Mouse (Mus musculus) intestine, embryonic 14.5 days (tissue): ENCODE measurements at regions not wholly inside any gene's neighbourhood (a gene's known extent, or its start where the extent isn't known, plus 50 kb on each side); places are given as distances from the start of the nearest gene placed in this dataset.

ENCODE experiments used
- ATAC-seq: fragments of 200-750 bp; cut with Nextera tagmentation; replicated peaks from 2 replicates; pipeline ENCODE4 v1.8.0; 2017; ENCODE audit warnings: low read depth, moderate number of reproducible peaks, moderate TSS enrichment, moderate library complexity; ENCODE audit not compliant: low FRiP score, low TSS enrichment
- DNase-seq: peaks from one replicate; pipeline ENCODE4 v3.0.0-alpha.2; 2018; ENCODE audit warnings: low spot score
- H3K27ac ChIP-seq: fragments of 300-500 bp; sonication (generic); 2 replicates; pipeline ENCODE4 v1.5.1; 2014; ENCODE audit warnings: low read depth, mild to moderate bottlenecking, control low read depth
- H3K27me3 ChIP-seq: fragments of 300-500 bp; sonication (generic); replicated peaks from 2 replicates; pipeline ENCODE4 v1.6.1; 2014; ENCODE audit warnings: low read length, control low read depth; ENCODE audit not compliant: control insufficient read depth, insufficient read depth
- H3K36me3 ChIP-seq: fragments of 300-500 bp; sonication (generic); 2 replicates; pipeline ENCODE4 v1.6.1; 2014; ENCODE audit warnings: low read length, control low read depth; ENCODE audit not compliant: control insufficient read depth, insufficient read depth
- H3K4me1 ChIP-seq: fragments of 300-500 bp; sonication (generic); replicated peaks from 2 replicates; pipeline ENCODE4 v1.6.1; 2014; ENCODE audit warnings: low read length, control low read depth, mixed read lengths; ENCODE audit not compliant: control insufficient read depth, insufficient read depth
- H3K4me2 ChIP-seq: fragments of 300-500 bp; sonication (generic); 2 replicates; pipeline ENCODE4 v1.6.1; 2014; ENCODE audit warnings: low read length
- H3K4me3 ChIP-seq: fragments of 300-500 bp; sonication (generic); 2 replicates; pipeline ENCODE4 v1.5.1; 2014; ENCODE audit warnings: low read depth, low read length, control low read depth, mixed read lengths
- H3K9ac ChIP-seq: fragments of 300-500 bp; sonication (generic); 2 replicates; pipeline ENCODE4 v1.6.1; 2014; ENCODE audit warnings: mild to moderate bottlenecking, low read length
- H3K9me3 ChIP-seq: fragments of 300-500 bp; sonication (generic); 2 replicates; pipeline ENCODE4 v1.6.1; 2016; ENCODE audit warnings: low read length, control low read depth; ENCODE audit not compliant: control insufficient read depth
- whole genome bisulfite sequencing: fragments of 180-500 bp; shearing (Covaris S2); extraction: QIAGEN DNeasy Blood & Tissue Kit; methylation state at CpG from one replicate; pipeline ENCODE4 v1.1.7; 2014; 5-methylcytosine and 5-hydroxymethylcytosine counted together

- H3K9ac ChIP-seq = no peak overlapping the region
- H3K9me3 ChIP-seq = no peaks in the 10 kb centered on the region
- 62% methylated on average over 6 of the region's 6 CpGs for WGBS
- H3K4me2 ChIP-seq = no peak overlapping the region
- DNase-seq = no peak
- H3K4me1 ChIP-seq = no peaks in the 10 kb centered on the region
- ATAC-seq = no peak
- H3K4me3 ChIP-seq = no peak overlapping the region
- H3K36me3 ChIP-seq = no peaks in the 10 kb centered on the region
- no peak overlapping the region for H3K27ac ChIP-seq
- no peaks in the 10 kb centered on the region for H3K27me3 ChIP-seq
Measured at GRCm38 (mm10) chr2:107994831-107995230, 704.4 kb downstream of the Kcna4 start.

DNA sequence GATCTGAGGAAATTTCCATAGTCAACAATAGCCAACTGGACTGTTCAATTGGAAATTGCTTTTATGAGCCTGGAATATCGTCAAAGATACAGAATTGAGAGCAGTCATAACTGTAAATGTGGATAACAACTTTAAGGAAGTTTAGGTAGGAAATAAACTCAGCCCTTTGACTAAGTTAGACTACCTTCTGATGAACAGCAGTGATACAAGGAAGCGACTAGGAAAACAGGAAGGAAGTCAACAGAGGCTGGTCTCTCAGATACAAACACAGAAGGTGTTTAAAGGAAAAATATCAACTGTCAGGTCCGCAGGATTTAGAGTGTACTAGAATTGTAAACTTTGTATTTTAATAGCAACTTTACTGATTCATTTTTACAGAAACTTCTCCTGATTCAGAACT, 721.1 kb downstream of the Kcna4 start:
- Histone ChIP-seq H3K4me3 (no peak overlapping the region), H3K9ac (no peak overlapping the region), H3K27me3 (no peaks in the 10 kb centered on the region), H3K9me3 (no peaks in the 10 kb centered on the region), H3K36me3 (no peaks in the 10 kb centered on the region), H3K4me1 (no peaks in the 10 kb centered on the region), H3K27ac (no peak overlapping the region), H3K4me2 (no peak overlapping the region)
- WGBS = 90% methylated on average over 3 of the region's 3 CpGs
- no peak for DNase-seq
- ATAC-seq = no peak

DNA sequence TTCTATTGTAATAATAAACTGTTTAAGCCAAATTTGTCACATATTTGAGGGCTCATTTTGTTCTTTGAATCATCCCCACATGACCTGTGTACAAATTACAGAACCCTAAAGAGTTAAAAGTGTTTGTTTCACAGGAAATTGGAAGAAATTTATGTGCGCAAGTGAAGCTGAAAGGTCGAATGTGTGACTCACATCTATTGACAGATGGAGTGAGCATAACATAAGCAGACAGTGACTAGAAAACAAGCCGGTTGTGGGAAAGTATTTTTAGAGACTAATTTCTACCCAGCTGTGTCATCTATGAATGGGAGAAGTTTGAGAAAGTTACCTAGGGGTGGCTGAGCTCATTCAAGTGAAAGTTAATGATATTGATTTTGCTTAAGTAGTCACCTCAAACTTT, 732.8 kb downstream of the Kcna4 start:
- Histone ChIP-seq H3K9me3 (no peaks in the 10 kb centered on the region), H3K27me3 (no peaks in the 10 kb centered on the region), H3K27ac (no peak overlapping the region), H3K9ac (no peak overlapping the region), H3K36me3 (no peaks in the 10 kb centered on the region), H3K4me2 (no peak overlapping the region), H3K4me3 (no peak overlapping the region), H3K4me1 (no peaks in the 10 kb centered on the region)
- WGBS = 55% methylated on average over 3 of the region's 3 CpGs
- ATAC-seq (no peak), DNase-seq (no peak)

- no peak overlapping the region for H3K27ac ChIP-seq
- 89% methylated on average over 2 of the region's 2 CpGs for WGBS
- no peak overlapping the region for H3K4me2 ChIP-seq
- no peaks in the 10 kb centered on the region for H3K9me3 ChIP-seq
- no peaks in the 10 kb centered on the region for H3K36me3 ChIP-seq
- H3K9ac ChIP-seq = no peak overlapping the region
- H3K27me3 ChIP-seq = no peaks in the 10 kb centered on the region
- no peak overlapping the region for H3K4me3 ChIP-seq
- no peak for DNase-seq
- no peak for ATAC-seq
- no peaks in the 10 kb centered on the region for H3K4me1 ChIP-seq
Measured at GRCm38 (mm10) chr2:108030657-108031056, 740.2 kb downstream of the Kcna4 start.

DNA sequence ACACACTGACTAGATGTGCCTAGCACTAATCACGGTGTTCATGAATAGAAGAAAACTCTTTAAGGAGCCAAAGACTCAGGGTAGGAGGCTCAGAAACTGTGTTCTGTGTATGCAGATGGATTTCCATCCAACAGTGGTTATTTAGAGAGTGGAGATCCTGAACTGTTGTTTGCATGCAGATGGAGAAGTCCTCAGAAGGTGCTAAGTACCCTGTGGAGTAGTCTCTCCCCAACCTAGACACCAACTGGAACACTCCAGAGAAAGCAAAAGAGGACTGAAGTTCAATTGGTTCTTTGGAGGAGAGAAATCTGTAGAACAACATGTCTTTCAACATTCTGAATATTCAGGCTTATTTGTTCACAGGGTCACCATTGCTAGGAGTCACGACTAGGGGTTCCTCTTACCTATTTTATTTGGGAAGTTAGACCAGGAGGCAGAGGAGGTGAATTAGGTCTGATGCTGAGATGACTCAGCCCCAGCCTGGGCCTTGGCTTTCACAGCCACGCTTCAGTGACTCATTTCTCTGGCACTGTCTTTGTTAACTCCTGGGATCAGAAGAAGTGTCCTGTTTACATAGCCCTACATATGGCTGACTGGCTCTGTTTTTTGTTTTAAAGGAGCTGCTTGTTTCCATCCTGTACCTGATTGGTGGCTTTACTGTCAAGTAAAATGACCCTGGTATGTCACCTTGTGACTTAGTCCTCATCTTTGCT, 742.0 kb downstream of the Kcna4 start:
- no peaks in the 10 kb centered on the region for H3K27me3 ChIP-seq
- no peak overlapping the region for H3K9ac ChIP-seq
- H3K27ac ChIP-seq = no peak overlapping the region
- H3K4me2 ChIP-seq = no peak overlapping the region
- no peaks in the 10 kb centered on the region for H3K9me3 ChIP-seq
- no peak for ATAC-seq
- no peaks in the 10 kb centered on the region for H3K36me3 ChIP-seq
- no peak overlapping the region for H3K4me3 ChIP-seq
- WGBS = 52% methylated on average over 3 of the region's 3 CpGs
- no peak for DNase-seq
- H3K4me1 ChIP-seq = no peaks in the 10 kb centered on the region

DNA sequence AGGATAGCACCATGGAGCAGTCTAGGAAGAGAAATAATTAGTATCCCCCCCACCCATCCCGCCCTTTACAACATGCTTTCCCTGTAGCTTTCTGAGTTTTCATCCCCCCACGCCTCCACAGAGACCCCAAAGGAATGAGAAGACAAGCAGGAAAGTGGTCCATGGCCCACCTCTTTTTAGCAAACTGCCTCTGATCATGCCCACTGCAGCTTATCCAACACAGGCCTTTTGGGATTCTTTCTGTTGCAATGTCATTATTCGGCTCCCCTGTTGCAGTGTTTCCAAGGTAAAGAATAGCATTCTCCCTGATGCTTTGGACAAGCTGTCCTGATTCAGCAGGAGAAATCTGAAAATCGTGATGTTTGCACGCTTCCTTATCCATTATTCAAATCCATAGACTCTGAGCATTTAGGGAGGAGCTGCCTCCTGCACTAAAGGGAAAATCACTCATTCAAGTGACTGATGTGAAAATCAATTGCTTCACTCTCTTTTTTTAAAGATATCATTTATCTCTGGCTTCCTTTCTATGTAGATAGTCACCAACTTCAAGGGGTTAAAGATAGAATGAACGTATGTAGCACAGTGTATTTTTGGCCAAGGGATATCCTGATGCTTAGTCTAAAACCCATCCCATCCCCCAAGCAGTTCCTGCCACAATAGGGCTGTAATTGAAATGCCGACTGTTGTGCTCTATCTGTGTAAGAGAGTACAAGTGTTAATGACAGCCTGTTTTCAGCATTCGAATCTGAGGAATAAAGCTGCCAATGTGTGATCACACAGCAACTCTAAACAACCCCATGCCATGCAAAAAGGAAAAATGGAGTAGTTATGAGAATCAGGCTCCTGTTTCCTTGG, 743.1 kb downstream of the Kcna4 start:
- Histone ChIP-seq H3K9ac (no peak overlapping the region), H3K27me3 (no peaks in the 10 kb centered on the region), H3K36me3 (no peaks in the 10 kb centered on the region), H3K4me1 (no peaks in the 10 kb centered on the region), H3K4me3 (no peak overlapping the region), H3K9me3 (no peaks in the 10 kb centered on the region), H3K4me2 (no peak overlapping the region), H3K27ac (no peak overlapping the region)
- no peak for ATAC-seq
- DNase-seq = no peak
- WGBS = 77% methylated on average over 8 of the region's 8 CpGs

- Histone ChIP-seq H3K9ac (no peak overlapping the region), H3K27me3 (no peaks in the 10 kb centered on the region), H3K4me2 (no peak overlapping the region), H3K36me3 (no peaks in the 10 kb centered on the region), H3K27ac (no peak overlapping the region), H3K4me3 (no peak overlapping the region), H3K9me3 (no peaks in the 10 kb centered on the region), H3K4me1 (no peaks in the 10 kb centered on the region)
- 54% methylated on average over 4 of the region's 4 CpGs for WGBS
- ATAC-seq (no peak), DNase-seq (no peak)
Measured at GRCm38 (mm10) chr2:108034882-108035281, 744.4 kb downstream of the Kcna4 start.

DNA sequence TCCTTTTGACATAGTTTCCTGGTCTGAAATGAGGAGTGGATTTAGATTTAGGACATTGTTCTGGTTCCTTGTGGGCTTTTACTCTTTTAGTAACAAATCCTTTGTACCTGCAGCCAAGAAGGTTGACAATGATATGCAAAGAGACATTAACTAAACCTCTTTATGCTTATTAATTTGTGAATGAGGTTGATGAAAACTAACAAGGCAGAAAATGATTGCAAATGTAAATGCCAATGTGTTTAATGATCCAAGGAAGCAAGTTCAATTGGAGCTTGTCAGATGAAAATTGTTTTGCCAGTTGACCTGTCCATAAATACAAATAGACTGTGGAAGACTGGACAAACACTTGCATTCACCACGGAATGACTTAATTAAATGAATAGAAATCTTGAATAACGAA, 751.6 kb downstream of the Kcna4 start:
- 85% methylated on average over 2 of the region's 2 CpGs for WGBS
- Histone ChIP-seq H3K36me3 (no peaks in the 10 kb centered on the region), H3K9me3 (no peaks in the 10 kb centered on the region), H3K4me3 (no peak overlapping the region), H3K4me2 (no peak overlapping the region), H3K27ac (no peak overlapping the region), H3K27me3 (no peaks in the 10 kb centered on the region), H3K4me1 (no peaks in the 10 kb centered on the region), H3K9ac (no peak overlapping the region)
- ATAC-seq (no peak), DNase-seq (no peak)

DNA sequence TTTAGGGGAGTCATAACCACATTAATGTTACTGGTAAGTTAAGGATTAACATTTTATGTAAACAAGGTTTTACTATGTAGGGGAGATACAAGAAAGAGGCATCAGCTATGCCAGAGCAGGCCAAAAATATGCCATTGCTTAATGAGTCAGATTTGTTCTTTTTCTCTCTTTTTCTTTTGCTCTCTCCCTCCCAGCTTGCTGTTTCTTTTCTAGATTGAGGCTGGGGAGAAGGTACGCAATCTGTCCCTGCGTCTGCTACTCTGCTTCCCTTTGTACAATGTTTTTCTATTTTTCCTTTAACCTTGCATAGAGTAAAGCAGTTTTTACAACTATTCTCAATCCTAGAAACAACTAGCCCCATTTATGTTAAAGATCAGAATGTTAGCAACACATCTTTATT, 754.4 kb downstream of the Kcna4 start:
- H3K4me3 ChIP-seq = no peak overlapping the region
- 85% methylated on average over 2 of the region's 2 CpGs for WGBS
- H3K27me3 ChIP-seq = no peaks in the 10 kb centered on the region
- no peak overlapping the region for H3K4me2 ChIP-seq
- no peak overlapping the region for H3K27ac ChIP-seq
- H3K4me1 ChIP-seq = no peaks in the 10 kb centered on the region
- DNase-seq (no peak), ATAC-seq (no peak)
- H3K9me3 ChIP-seq = no peaks in the 10 kb centered on the region
- no peaks in the 10 kb centered on the region for H3K36me3 ChIP-seq
- no peak overlapping the region for H3K9ac ChIP-seq
